Mouse (Mus musculus) CH12.LX (cell line): ENCODE results near the gene Dock10.

ENCODE experiments used
- POLR2AphosphoS2 ChIP-seq: IDR thresholded peaks from 2 replicates; pipeline ENCODE4 v1.6.1; 2011; ENCODE audit warnings: low read depth, low read length, improper control_type of control experiment
- USF1 ChIP-seq: IDR thresholded peaks from 2 replicates; pipeline ENCODE4 v1.6.1; 2014; ENCODE audit warnings: low read depth, mild to moderate bottlenecking, inconsistent platforms, low read length, improper control_type of control experiment

GRCm38 (mm10) chr1:80728183-80728582 is 30.1 kb downstream of the Dock10 start:
- TF ChIP-seq POLR2AphosphoS2 (no peak), USF1 (no peak)
